Mouse (Mus musculus) G1E (cell line): ENCODE measurements around the gene Kcnk5.

ENCODE experiments used
- CTCF ChIP-seq: IDR thresholded peaks from 2 replicates; pipeline ENCODE4 v1.5.1; 2012; ENCODE audit warnings: low read depth, low read length, inconsistent platforms, mixed read lengths
- GATA1 ChIP-seq: IDR thresholded peaks from 2 replicates; pipeline ENCODE4 v1.6.1; 2012; ENCODE audit warnings: borderline replicate concordance, low read length, inconsistent platforms, mixed read lengths
- GATA2 ChIP-seq: IDR thresholded peaks from 2 replicates; pipeline ENCODE4 v1.6.1; 2012; ENCODE audit warnings: low read depth, low read length, inconsistent platforms, borderline replicate concordance
- POLR2AphosphoS5 ChIP-seq: IDR thresholded peaks from 2 replicates; pipeline ENCODE4 v1.6.1; 2012; ENCODE audit warnings: low read depth, low read length, inconsistent platforms; ENCODE audit not compliant: insufficient replicate concordance
- TAL1 ChIP-seq: conservative IDR thresholded peaks from 2 replicates; pipeline ENCODE4 v1.6.1; 2012; ENCODE audit warnings: low read depth, low read length, inconsistent platforms, mixed read lengths

GRCm38 (mm10) chr14:20228336-20228735, 46.7 kb upstream of the Kcnk5 start:
- TF ChIP-seq CTCF (no peak), GATA2 (no peak), GATA1 (no peak), POLR2AphosphoS5 (no peak), TAL1 (no peak)
